Mouse (Mus musculus): ENCODE results near the gene Pgap2. TPM values are rescaled to one million over a fixed set of nuclear protein-coding genes. Genes with fewer than 3 reads are reported as not detected.
A peak's percentile ranks its signal among the peaks of the same experiment; 100 is the strongest.

Pgap2 gene
- total and polyA plus RNA-seq, 3 experiments = 21.1 to 91.1 TPM; not detected in 1

GRCm38 (mm10) chr7:102256636-102257035 is 46.6 kb downstream of the Pgap2 start:
- Histone ChIP-seq H3K4me1 (ENCODE audit: control insufficient read depth in 1 of 2, insufficient read depth in 2 of 2, low read length in 2 of 2) (peaks cover 15 to 21% of the 10 kb centered on the region in 2 experiments), H3K9ac (ENCODE audit: control insufficient read depth, low read depth, low read length, poor library complexity, severe bottlenecking) (no peak overlapping the region), H3K79me2 (ENCODE audit: control insufficient read depth, insufficient read depth, low read length, poor library complexity) (no peaks in the 10 kb centered on the region), H3K4me3 (ENCODE audit: control insufficient read depth in 1 of 2, insufficient read depth in 1 of 2, low read depth in 2 of 2, low read length in 2 of 2) (no peak overlapping the region), H3K27me3 (ENCODE audit: control insufficient read depth in 1 of 2, insufficient read depth in 2 of 2, low read length in 2 of 2) (no peaks in the 10 kb centered on the region), H3K9me3 (replicated peaks; ENCODE audit: insufficient read depth, low read length) (no peaks in the 10 kb centered on the region), H3K36me3 (ENCODE audit: control insufficient read depth in 1 of 2, insufficient read depth in 2 of 2, low read length in 2 of 2) (peaks cover 0 to 17% of the 10 kb centered on the region in 2 experiments; a peak in 2 of 4 replicates), H3K27ac (ENCODE audit: control insufficient read depth, low read depth, low read length) (no peak overlapping the region)
- no peak for DNase-seq (ENCODE audit: low read depth, low spot score)
- TF ChIP-seq BHLHE40 (IDR thresholded peaks at IDR 0.05; ENCODE audit: borderline replicate concordance, low read depth, low read length) (no peak), MAFK (IDR thresholded peaks at IDR 0.05; ENCODE audit: borderline replicate concordance, low read depth, low read length) (peak; percentile 89)

- Histone ChIP-seq H3K4me3 (ENCODE audit: control insufficient read depth in 1 of 2, insufficient read depth in 1 of 2, low read depth in 2 of 2, low read length in 2 of 2) (no peak overlapping the region), H3K4me1 (ENCODE audit: control insufficient read depth in 1 of 2, insufficient read depth in 2 of 2, low read length in 2 of 2) (peaks cover 12 to 13% of the 10 kb centered on the region in 2 experiments), H3K36me3 (ENCODE audit: control insufficient read depth in 1 of 2, insufficient read depth in 2 of 2, low read length in 2 of 2) (peaks cover 0 to 13% of the 10 kb centered on the region in 2 experiments; a peak in 2 of 4 replicates), H3K27ac (ENCODE audit: control insufficient read depth, low read depth, low read length) (no peak overlapping the region), H3K9ac (ENCODE audit: control insufficient read depth, low read depth, low read length, poor library complexity, severe bottlenecking) (no peak overlapping the region), H3K79me2 (ENCODE audit: control insufficient read depth, insufficient read depth, low read length, poor library complexity) (no peaks in the 10 kb centered on the region), H3K27me3 (ENCODE audit: control insufficient read depth in 1 of 2, insufficient read depth in 2 of 2, low read length in 2 of 2) (no peaks in the 10 kb centered on the region), H3K9me3 (replicated peaks; ENCODE audit: insufficient read depth, low read length) (no peaks in the 10 kb centered on the region)
- DNase-seq (ENCODE audit: low read depth, low spot score) = peak; percentile 89
- TF ChIP-seq HCFC1 (IDR thresholded peaks at IDR 0.05; ENCODE audit: low read depth, low read length) (no peak), RAD21 (IDR thresholded peaks at IDR 0.05; ENCODE audit: low read depth, low read length) (peak; percentile 80), ETS1 (IDR thresholded peaks at IDR 0.05; ENCODE audit: low read depth, low read length) (no peak), CTCF (IDR thresholded peaks at IDR 0.05 in 2 of 3, conservative IDR thresholded peaks at IDR 0.05 in 1 of 3; ENCODE audit: control insufficient read depth in 1 of 3, insufficient read depth in 1 of 3, low read depth in 2 of 3, low read length in 3 of 3, poor library complexity in 1 of 3, severe bottlenecking in 1 of 3) (peak; percentile 52 to 84 (median 74)), SIN3A (IDR thresholded peaks at IDR 0.05; ENCODE audit: low read length) (peak; percentile 53; the same call in 1 of the 2 replicates), E2F4 (IDR thresholded peaks at IDR 0.05; ENCODE audit: borderline replicate concordance, low read depth, low read length) (no peak), POLR2AphosphoS2 (IDR thresholded peaks at IDR 0.05; ENCODE audit: low read length) (no peak), SMC3 (IDR thresholded peaks at IDR 0.05; ENCODE audit: low read depth, low read length) (peak; percentile 89), MAZ (IDR thresholded peaks at IDR 0.05; ENCODE audit: low read depth, low read length) (no peak), ZNF384 (IDR thresholded peaks at IDR 0.05; ENCODE audit: low read depth, low read length) (peak; percentile 66; the same call in 1 of the 2 replicates), ZC3H11A (IDR thresholded peaks at IDR 0.05; ENCODE audit: low read depth, low read length) (peak; percentile 87)
Observed at GRCm38 (mm10) chr7:102258189-102258588, 48.2 kb downstream of the Pgap2 start.

- Histone ChIP-seq H3K4me3 (ENCODE audit: control insufficient read depth in 1 of 2, insufficient read depth in 1 of 2, low read depth in 2 of 2, low read length in 2 of 2) (no peak overlapping the region), H3K27me3 (ENCODE audit: control insufficient read depth in 1 of 2, insufficient read depth in 2 of 2, low read length in 2 of 2) (no peaks in the 10 kb centered on the region), H3K36me3 (ENCODE audit: control insufficient read depth in 1 of 2, insufficient read depth in 2 of 2, low read length in 2 of 2) (peaks cover 0 to 10% of the 10 kb centered on the region in 2 experiments; a peak in 2 of 4 replicates), H3K9ac (ENCODE audit: control insufficient read depth, low read depth, low read length, poor library complexity, severe bottlenecking) (peak overlapping the region; percentile 31; the same call in 1 of the 2 replicates), H3K79me2 (ENCODE audit: control insufficient read depth, insufficient read depth, low read length, poor library complexity) (no peaks in the 10 kb centered on the region), H3K4me1 (ENCODE audit: control insufficient read depth in 1 of 2, insufficient read depth in 2 of 2, low read length in 2 of 2) (peaks cover 8 to 10% of the 10 kb centered on the region in 2 experiments; a peak in 3 of 4 replicates), H3K27ac (ENCODE audit: control insufficient read depth, low read depth, low read length) (peak overlapping the region; percentile 47), H3K9me3 (replicated peaks; ENCODE audit: insufficient read depth, low read length) (no peaks in the 10 kb centered on the region)
- DNase-seq (ENCODE audit: low read depth, low spot score) = peak; percentile 64
- peak; percentile 71; the same call in 1 of the 2 replicates for TF ChIP-seq MYC (IDR thresholded peaks at IDR 0.05; ENCODE audit: low read depth, low read length)
- 0 out of 2 replicates have a peak, but pooled peaks have one; percentile 19 for TF ChIP-seq TAL1 (IDR thresholded peaks at IDR 0.05; ENCODE audit: low read length)
- TF ChIP-seq POLR2A (IDR thresholded peaks at IDR 0.05; ENCODE audit: control insufficient read depth in 1 of 2, insufficient read depth in 1 of 2, low read depth in 1 of 2, low read length in 2 of 2, poor library complexity in 1 of 2) = no peak
- peak; percentile 81 for TF ChIP-seq MAX (IDR thresholded peaks at IDR 0.05; ENCODE audit: low read length)
- peak; percentile 74; the same call in 1 of the 2 replicates for TF ChIP-seq MXI1 (IDR thresholded peaks at IDR 0.05; ENCODE audit: low read depth, low read length)
- TF ChIP-seq E2F4 (IDR thresholded peaks at IDR 0.05; ENCODE audit: borderline replicate concordance, low read depth, low read length) = no peak
- TF ChIP-seq USF1 (IDR thresholded peaks at IDR 0.05; ENCODE audit: low read depth, low read length) = peak; percentile 56; the same call in 1 of the 2 replicates
- TF ChIP-seq EP300 (IDR thresholded peaks at IDR 0.05; ENCODE audit: low read depth in 1 of 2, low read length in 2 of 2) = peak in 1 of 2 experiments; percentile 22; a peak in 1 of 4 replicates
Observed at GRCm38 (mm10) chr7:102258753-102259152, 48.7 kb downstream of the Pgap2 start.
